Mouse (Mus musculus): ENCODE measurements at regions not wholly inside any gene's neighbourhood (a gene's known extent, or its start where the extent isn't known, plus 50 kb on each side); places are given as distances from the start of the nearest gene placed in this dataset.
A peak's percentile ranks its signal among the peaks of the same experiment; 100 is the strongest.

DNA sequence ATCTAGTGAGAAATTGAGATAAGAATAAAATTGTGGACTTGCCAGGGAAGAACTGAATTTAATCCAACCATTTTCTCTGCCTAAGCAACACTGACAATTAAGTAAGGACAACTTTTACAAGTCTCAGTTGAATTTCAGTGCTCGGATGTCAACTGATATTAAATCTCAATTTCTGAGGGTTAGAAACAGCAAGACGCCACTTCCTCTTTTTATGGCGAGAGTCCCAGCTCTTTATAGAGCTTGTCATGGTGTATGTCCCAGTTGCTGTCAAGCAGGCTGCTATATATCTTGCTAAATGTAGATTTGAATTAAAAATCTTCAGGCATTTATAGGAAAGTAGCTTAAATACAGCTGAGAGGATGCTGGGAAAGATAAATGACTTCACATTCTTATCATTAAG is 697.8 kb upstream of the Got2 start:
- Histone ChIP-seq H3K4me3 (ENCODE audit: low read length) (no peak overlapping the region), H3K4me2 (ENCODE audit: low read depth, low read length) (no peak overlapping the region), H3K4me1 (ENCODE audit: insufficient read depth, low read length) (no peaks in the 10 kb centered on the region), H3K9ac (replicated peaks; ENCODE audit: low read length) (no peak overlapping the region), H3K27me3 (ENCODE audit: insufficient read depth, low read length) (no peaks in the 10 kb centered on the region), H3K36me3 (ENCODE audit: insufficient read depth, low read length) (no peaks in the 10 kb centered on the region), H3K27ac (no peak overlapping the region), H3K9me3 (ENCODE audit: low read length) (no peaks in the 10 kb centered on the region)
- TF ChIP-seq CTCF (IDR thresholded peaks at IDR 0.05; ENCODE audit: low read depth): no peak
- DNase-seq (ENCODE audit: low spot score) (no peak), ATAC-seq (no peak)
- 53% methylated on average over 3 of the region's 3 CpGs for WGBS

DNA sequence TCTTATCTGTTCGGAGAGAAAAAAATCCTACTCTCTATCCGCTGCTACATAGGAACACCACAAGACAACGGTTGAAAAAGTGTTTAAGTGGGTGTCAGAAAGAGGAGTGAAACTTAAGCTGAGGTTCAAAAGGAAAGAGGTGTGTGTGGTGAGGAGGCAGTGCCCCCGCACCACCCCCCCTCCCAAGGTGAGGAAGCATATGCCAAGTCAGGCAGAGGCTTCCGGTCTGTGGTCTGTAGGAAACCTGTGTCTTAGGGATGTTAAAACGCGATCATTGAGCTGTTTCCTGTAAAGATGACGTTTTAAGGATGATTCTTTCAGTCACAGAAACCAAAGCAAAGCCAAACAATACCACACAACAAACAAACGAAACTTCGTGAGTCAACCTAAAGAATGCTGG is 664.2 kb upstream of the Got2 start:
- DNase-seq (ENCODE audit: low spot score) (no peak), ATAC-seq (no peak)
- Histone ChIP-seq H3K27me3 (ENCODE audit: insufficient read depth, low read length) (no peaks in the 10 kb centered on the region), H3K4me1 (ENCODE audit: insufficient read depth, low read length) (no peaks in the 10 kb centered on the region), H3K36me3 (ENCODE audit: insufficient read depth, low read length) (no peaks in the 10 kb centered on the region), H3K27ac (no peak overlapping the region), H3K4me2 (ENCODE audit: low read depth, low read length) (no peak overlapping the region), H3K9ac (replicated peaks; ENCODE audit: low read length) (no peak overlapping the region), H3K4me3 (ENCODE audit: low read length) (no peak overlapping the region), H3K9me3 (ENCODE audit: low read length) (no peaks in the 10 kb centered on the region)
- WGBS: 86% methylated on average over 10 of the region's 10 CpGs
- no peak for TF ChIP-seq CTCF (IDR thresholded peaks at IDR 0.05; ENCODE audit: low read depth)

DNA sequence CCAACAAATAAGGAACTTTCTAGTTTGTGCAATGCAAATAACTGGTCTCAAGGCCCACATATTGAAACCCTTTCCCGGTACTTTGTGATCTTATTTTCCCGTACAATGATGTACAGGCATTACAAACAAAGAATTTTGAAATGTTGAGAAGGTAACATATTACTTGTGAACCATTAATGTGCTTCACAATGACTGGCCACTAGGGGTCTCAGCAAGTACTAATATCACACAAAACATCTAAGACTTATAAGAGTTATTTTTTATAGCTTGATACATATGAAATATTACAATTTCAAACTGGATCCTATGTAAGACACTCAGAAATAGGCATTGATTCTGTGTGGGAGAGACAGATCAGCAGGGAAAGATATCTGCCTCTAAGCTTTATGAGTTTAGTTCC is 662.1 kb upstream of the Got2 start:
- peak; percentile 18 for DNase-seq (ENCODE audit: low spot score)
- no peak for ATAC-seq
- no peaks in the 10 kb centered on the region for H3K4me1 ChIP-seq (ENCODE audit: insufficient read depth, low read length)
- H3K27me3 ChIP-seq (ENCODE audit: insufficient read depth, low read length): no peaks in the 10 kb centered on the region
- no peaks in the 10 kb centered on the region for H3K36me3 ChIP-seq (ENCODE audit: insufficient read depth, low read length)
- H3K9me3 ChIP-seq (ENCODE audit: low read length): no peaks in the 10 kb centered on the region
- no peak overlapping the region for H3K9ac ChIP-seq (replicated peaks; ENCODE audit: low read length)
- no peak overlapping the region for H3K27ac ChIP-seq
- no peak overlapping the region for H3K4me2 ChIP-seq (ENCODE audit: low read depth, low read length)
- H3K4me3 ChIP-seq (ENCODE audit: low read length): no peak overlapping the region
- WGBS: 96% methylated on average over 2 of the region's 2 CpGs
- TF ChIP-seq CTCF (IDR thresholded peaks at IDR 0.05; ENCODE audit: low read depth): peak; percentile 49

DNA sequence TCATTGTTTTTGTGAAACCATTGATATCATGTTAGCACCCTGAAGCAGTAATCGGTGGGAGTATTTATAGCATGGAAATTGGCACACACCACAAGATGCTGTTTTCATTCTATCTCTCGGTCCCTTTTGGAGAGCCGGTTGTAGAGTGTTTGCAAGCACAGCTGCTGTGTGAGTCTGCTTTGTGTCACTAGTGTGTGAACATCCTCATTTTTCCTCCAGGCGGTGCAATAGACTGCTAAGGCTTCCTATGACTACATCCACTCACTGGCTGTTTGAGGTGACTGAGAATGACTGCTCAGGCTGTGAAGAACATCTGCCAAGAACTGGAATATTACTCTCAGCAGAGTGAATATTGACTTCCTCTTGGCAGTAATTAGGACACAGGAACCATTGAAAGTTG is 660.3 kb upstream of the Got2 start:
- Histone ChIP-seq H3K36me3 (ENCODE audit: insufficient read depth, low read length) (no peaks in the 10 kb centered on the region), H3K4me1 (ENCODE audit: insufficient read depth, low read length) (no peaks in the 10 kb centered on the region), H3K27me3 (ENCODE audit: insufficient read depth, low read length) (no peaks in the 10 kb centered on the region), H3K4me2 (ENCODE audit: low read depth, low read length) (no peak overlapping the region), H3K9me3 (ENCODE audit: low read length) (no peaks in the 10 kb centered on the region), H3K4me3 (ENCODE audit: low read length) (no peak overlapping the region), H3K27ac (no peak overlapping the region), H3K9ac (replicated peaks; ENCODE audit: low read length) (no peak overlapping the region)
- TF ChIP-seq CTCF (IDR thresholded peaks at IDR 0.05; ENCODE audit: low read depth): peak; percentile 51
- 56% methylated on average over 4 of the region's 4 CpGs for WGBS
- ATAC-seq: peak; percentile 79
- DNase-seq (ENCODE audit: low spot score): peak; percentile 53

DNA sequence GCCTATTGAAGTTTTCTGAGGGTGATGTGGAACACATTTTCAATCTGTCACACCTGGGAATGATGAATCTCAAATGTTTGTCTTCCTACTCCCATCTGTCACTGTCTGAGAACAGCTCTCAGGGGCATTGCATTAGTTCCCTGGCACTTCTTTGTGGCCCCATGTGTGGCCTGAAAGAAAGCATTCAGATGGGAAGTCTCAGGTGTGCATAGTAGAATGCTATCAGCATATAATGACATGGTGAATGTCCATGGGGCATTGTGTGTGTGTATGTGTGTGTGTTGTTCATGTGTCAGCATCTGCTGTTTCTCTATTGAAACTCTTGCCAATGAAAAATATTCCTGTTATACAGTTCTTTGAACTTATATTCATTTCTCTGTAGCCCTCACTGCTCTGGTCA is 659.8 kb upstream of the Got2 start:
- H3K27ac ChIP-seq: no peak overlapping the region
- DNase-seq (ENCODE audit: low spot score): peak; percentile 14
- ATAC-seq: peak; percentile 47; the same call in 1 of the 2 replicates

DNA sequence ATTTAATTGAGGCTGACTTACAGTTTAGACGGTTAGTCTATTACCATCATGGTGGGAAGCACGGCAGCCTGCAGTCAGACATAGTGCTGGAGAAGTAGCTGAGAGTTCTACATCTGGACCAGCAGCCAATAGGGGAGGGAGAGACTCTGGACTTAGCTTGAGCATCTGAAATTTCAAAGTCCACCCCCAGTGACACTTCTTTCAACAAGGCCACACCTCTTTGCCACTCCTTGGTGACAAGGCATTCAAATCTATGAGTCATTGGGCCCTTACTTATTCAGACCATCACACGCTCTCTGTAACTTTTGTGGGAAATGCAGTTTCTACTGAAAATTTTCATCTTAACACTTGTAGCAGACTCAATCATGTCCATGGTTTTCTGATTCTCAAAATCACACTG is 653.9 kb upstream of the Got2 start:
- no peaks in the 10 kb centered on the region for H3K27me3 ChIP-seq (ENCODE audit: insufficient read depth, low read length)
- no peak overlapping the region for H3K4me3 ChIP-seq (ENCODE audit: low read length)
- no peak overlapping the region for H3K9ac ChIP-seq (replicated peaks; ENCODE audit: low read length)
- no peak overlapping the region for H3K4me2 ChIP-seq (ENCODE audit: low read depth, low read length)
- no peaks in the 10 kb centered on the region for H3K4me1 ChIP-seq (ENCODE audit: insufficient read depth, low read length)
- TF ChIP-seq CTCF (IDR thresholded peaks at IDR 0.05; ENCODE audit: low read depth): no peak
- DNase-seq (ENCODE audit: low spot score) (no peak), ATAC-seq (no peak)
- H3K36me3 ChIP-seq (ENCODE audit: insufficient read depth, low read length): no peaks in the 10 kb centered on the region
- WGBS: 90% methylated on average over 3 of the region's 3 CpGs
- H3K27ac ChIP-seq: no peak overlapping the region
- H3K9me3 ChIP-seq (ENCODE audit: low read length): no peaks in the 10 kb centered on the region

More for the DNA sequence above, 659.8 kb upstream of the Got2 start:
- Histone ChIP-seq H3K4me1 (ENCODE audit: insufficient read depth, low read length) (no peaks in the 10 kb centered on the region), H3K4me2 (ENCODE audit: low read depth, low read length) (no peak overlapping the region), H3K4me3 (ENCODE audit: low read length) (no peak overlapping the region), H3K9ac (replicated peaks; ENCODE audit: low read length) (no peak overlapping the region), H3K9me3 (ENCODE audit: low read length) (no peaks in the 10 kb centered on the region), H3K36me3 (ENCODE audit: insufficient read depth, low read length) (no peaks in the 10 kb centered on the region), H3K27me3 (ENCODE audit: insufficient read depth, low read length) (no peaks in the 10 kb centered on the region)
- no peak for TF ChIP-seq CTCF (IDR thresholded peaks at IDR 0.05; ENCODE audit: low read depth)

DNA sequence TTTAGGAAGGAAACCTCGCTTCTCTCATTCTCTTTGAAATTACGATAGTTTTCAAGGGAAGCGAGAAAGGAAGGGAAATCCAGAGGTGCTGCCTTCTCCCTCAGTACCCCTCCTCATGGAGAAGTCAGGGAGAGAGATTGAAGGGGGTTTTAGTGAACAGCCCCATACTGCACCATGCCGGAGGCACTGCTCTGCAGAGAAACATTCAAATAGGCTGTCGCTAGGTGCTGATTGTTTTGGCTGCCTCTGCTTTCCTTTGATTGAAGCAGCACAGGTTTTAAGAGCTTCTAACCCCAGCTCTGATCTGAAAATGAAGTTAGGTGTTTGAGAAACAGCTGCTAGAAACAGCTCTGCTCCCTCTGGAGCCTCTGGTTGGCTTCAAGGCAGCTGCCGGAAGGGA is 610.5 kb upstream of the Got2 start:
- H3K9ac ChIP-seq (replicated peaks; ENCODE audit: low read length): no peak overlapping the region
- no peak overlapping the region for H3K27ac ChIP-seq
- H3K4me3 ChIP-seq (ENCODE audit: low read length): no peak overlapping the region
- H3K27me3 ChIP-seq (ENCODE audit: insufficient read depth, low read length): no peaks in the 10 kb centered on the region
- DNase-seq (ENCODE audit: low spot score): no peak
- ATAC-seq: no peak
- no peak for TF ChIP-seq CTCF (IDR thresholded peaks at IDR 0.05; ENCODE audit: low read depth)
- no peaks in the 10 kb centered on the region for H3K4me1 ChIP-seq (ENCODE audit: insufficient read depth, low read length)
- WGBS: 71% methylated on average over 6 of the region's 6 CpGs
- H3K9me3 ChIP-seq (ENCODE audit: low read length): no peaks in the 10 kb centered on the region
- no peaks in the 10 kb centered on the region for H3K36me3 ChIP-seq (ENCODE audit: insufficient read depth, low read length)
- H3K4me2 ChIP-seq (ENCODE audit: low read depth, low read length): no peak overlapping the region
